Mouse (Mus musculus) left cerebral cortex, postnatal 25 days (tissue): ENCODE data around the gene Mul1. TPM values are rescaled to one million over a fixed set of nuclear protein-coding genes. Genes with fewer than 3 reads are reported as not detected.
A peak's percentile ranks its signal among the peaks of the same experiment; 100 is the strongest.

Source experiments
- DNase-seq, 2 experiments: peaks; one replicate each; pipeline ENCODE4 v3.0.0; 2022; ENCODE audit warnings: low spot score in 2 of 2, mixed read lengths in 1 of 2
- intact Hi-C: fragments of 180-260 bp; cut with DNase I; formaldehyde crosslinking; loops from one replicate; pipeline ENCODE4 v1.15.1; 2025
- total RNA-seq, 2 experiments: library from RNA; stranded (reverse); gene quantifications; 2 replicates each; pipeline ENCODE4 v1.2.3; 2021

The Mul1 gene
- total RNA-seq, 2 experiments from 2014 or later, result 61.8 to 61.9 TPM

- intact Hi-C loops, result loop anchor here (1.0 to 5.0 kb wide), 4 partner anchors 24 to 108 kb away; no protein-coding TSS in a partner anchor
- DNase-seq, result peak; percentile 86 to 95
These were observed 7.4 kb upstream of the Mul1 start for GRCm38 (mm10) chr4:138426778-138427705.

- intact Hi-C loops, result loop anchor here (5.0 kb wide), 2 partner anchors 37 to 52 kb away; no protein-coding TSS in a partner anchor
These were observed 4.7 kb upstream of the Mul1 start for GRCm38 (mm10) chr4:138429778-138430177.

GRCm38 (mm10) chr4:138431340-138431739, 3.1 kb upstream of the Mul1 start:
- intact Hi-C loops, result no loop called here
- DNase-seq, result no peak

More at GRCm38 (mm10) chr4:138429778-138430177, 4.7 kb upstream of the Mul1 start:
- DNase-seq, result peak in 1 of 2 experiments; percentile 45

GRCm38 (mm10) chr4:138440062-138440461, 5.6 kb downstream of the Mul1 start:
- intact Hi-C loops, result loop anchor here (10.0 kb wide), 1 partner anchor 445 kb away; no protein-coding TSS in a partner anchor
- DNase-seq, result no peak

GRCm38 (mm10) chr4:138444941-138445340, 10.5 kb downstream of the Mul1 start:
- intact Hi-C loops, result loop anchor here (5.0 to 10.0 kb wide), 2 partner anchors 347 to 440 kb away; no protein-coding TSS in a partner anchor

GRCm38 (mm10) chr4:138446981-138447380, 12.5 kb downstream of the Mul1 start:
- DNase-seq, result peak in 1 of 2 experiments; percentile 53
- intact Hi-C loops, result loop anchor here (1.0 to 10.0 kb wide), 6 partner anchors 115 to 438 kb away; no protein-coding TSS in a partner anchor

More at GRCm38 (mm10) chr4:138444941-138445340, 10.5 kb downstream of the Mul1 start:
- DNase-seq, result no peak

GRCm38 (mm10) chr4:138447387-138447786, 12.9 kb downstream of the Mul1 start:
- intact Hi-C loops, result loop anchor here (1.0 to 10.0 kb wide), 6 partner anchors 115 to 437 kb away; no protein-coding TSS in a partner anchor
- peak; percentile 93 to 97 for DNase-seq

- peak; percentile 54 to 87 for DNase-seq
These were observed 13.5 kb downstream of the Mul1 start for GRCm38 (mm10) chr4:138447827-138448602.

GRCm38 (mm10) chr4:138448872-138449615, 14.6 kb downstream of the Mul1 start:
- DNase-seq, result peak in 1 of 2 experiments; percentile 35
- intact Hi-C loops, result loop anchor here (5.0 to 10.0 kb wide), 2 partner anchors 343 to 436 kb away; no protein-coding TSS in a partner anchor

More at GRCm38 (mm10) chr4:138447827-138448602, 13.5 kb downstream of the Mul1 start:
- intact Hi-C loops, result loop anchor here (1.0 to 10.0 kb wide), 6 partner anchors 114 to 437 kb away; no protein-coding TSS in a partner anchor

- no peak for DNase-seq
- intact Hi-C loops, result loop anchor here (5.0 to 10.0 kb wide), 2 partner anchors 343 to 435 kb away; no protein-coding TSS in a partner anchor
These were observed 15.3 kb downstream of the Mul1 start for GRCm38 (mm10) chr4:138449636-138450314.

GRCm38 (mm10) chr4:138452306-138453096, 18.0 kb downstream of the Mul1 start:
- intact Hi-C loops, result no loop called here
- no peak for DNase-seq

- intact Hi-C loops, result no loop called here
- peak in 1 of 2 experiments; percentile 34 for DNase-seq
These were observed 18.8 kb downstream of the Mul1 start for GRCm38 (mm10) chr4:138453097-138453752.

GRCm38 (mm10) chr4:138453753-138454570, 19.5 kb downstream of the Mul1 start, which contains the start of gene Camk2n1:
Gene Camk2n1, plus strand, starts transcription at chr4:138454314.
- DNase-seq, result peak; percentile 81 to 92
- intact Hi-C loops, result loop anchor here (1.0 to 2.0 kb wide), 2 partner anchors 50 to 109 kb away; no protein-coding TSS in a partner anchor

GRCm38 (mm10) chr4:138454571-138455140, 20.2 kb downstream of the Mul1 start:
- peak; percentile 79 to 86 for DNase-seq
- intact Hi-C loops, result loop anchor here (1.0 to 2.0 kb wide), 2 partner anchors 50 to 108 kb away; no protein-coding TSS in a partner anchor
